Mouse (Mus musculus) heart, postnatal 0 days (tissue): ENCODE measurements around the gene Zmym2.

Experiments used
- CTCF ChIP-seq: IDR thresholded peaks from 2 replicates; pipeline ENCODE4 v1.5.1; 2016; ENCODE audit warnings: antibody characterized with exemption, control low read depth, low read depth
- EP300 ChIP-seq: IDR thresholded peaks from 2 replicates; pipeline ENCODE4 v1.6.1; 2016; ENCODE audit warnings: antibody characterized with exemption, low read depth

GRCm38 (mm10) chr14:56844507-56844906 is 41.9 kb upstream of the Zmym2 start:
- no peak for TF ChIP-seq CTCF
- no peak for TF ChIP-seq EP300
